Mouse (Mus musculus) forebrain, embryonic 13.5 days (tissue): ENCODE results near the gene Ankrd34a. TPM values are rescaled to one million over a fixed set of nuclear protein-coding genes. Genes with fewer than 3 reads are reported as not detected.

ENCODE experiments used
- ATAC-seq: fragments of 200-750 bp; cut with Nextera tagmentation; 2 replicates; pipeline ENCODE4 v1.8.0; 2017
- H3K27ac ChIP-seq: fragments of 300-500 bp; sonication (generic); 2 replicates; pipeline ENCODE4 v1.5.1; 2015; ENCODE audit warnings: inconsistent platforms, mild to moderate bottlenecking, moderate library complexity
- H3K27me3 ChIP-seq: fragments of 300-500 bp; sonication (generic); 2 replicates; pipeline ENCODE4 v1.6.1; 2015; ENCODE audit warnings: mild to moderate bottlenecking, inconsistent platforms
- H3K36me3 ChIP-seq: fragments of 300-500 bp; sonication (generic); 2 replicates; pipeline ENCODE4 v1.6.1; 2015; ENCODE audit warnings: mild to moderate bottlenecking, inconsistent platforms; ENCODE audit not compliant: poor library complexity, severe bottlenecking
- H3K4me1 ChIP-seq: fragments of 300-500 bp; sonication (generic); 2 replicates; pipeline ENCODE4 v1.6.1; 2015; ENCODE audit warnings: inconsistent platforms
- H3K4me2 ChIP-seq: fragments of 300-500 bp; sonication (generic); 2 replicates; pipeline ENCODE4 v1.6.1; 2015; ENCODE audit warnings: inconsistent platforms, mild to moderate bottlenecking, moderate library complexity
- H3K4me3 ChIP-seq: fragments of 300-500 bp; sonication (generic); 2 replicates; pipeline ENCODE4 v1.5.1; 2015; ENCODE audit warnings: mild to moderate bottlenecking, inconsistent platforms
- H3K9ac ChIP-seq: fragments of 300-500 bp; sonication (generic); 2 replicates; pipeline ENCODE4 v1.6.1; 2015; ENCODE audit warnings: mild to moderate bottlenecking, inconsistent platforms
- H3K9me3 ChIP-seq: fragments of 300-500 bp; sonication (generic); replicated peaks from 2 replicates; pipeline ENCODE4 v1.6.1; 2016; ENCODE audit warnings: inconsistent platforms
- WGBS: fragments of 180-500 bp; shearing (Covaris S2); methylation state at CpG from one replicate; pipeline ENCODE4 v1.1.7; 2015; 5-methylcytosine and 5-hydroxymethylcytosine counted together
- polyA plus RNA-seq: library from polyadenylated mRNA; unstranded; fragments of >200 nt; fragmentation: Nextera tagmentation; extraction: Ambion mirVana; gene quantifications from 2 replicates; pipeline ENCODE4 v1.2.1, GENCODE M21; 2015

Ankrd34a gene
- polyA plus RNA-seq, 1 experiment from 2014 or later = 6.6 TPM

GRCm38 (mm10) chr3:96564633-96565032 is 31.8 kb upstream of the Ankrd34a start:
- H3K9ac ChIP-seq = no peak overlapping the region
- H3K27me3 ChIP-seq = no peaks in the 10 kb centered on the region
- no peak overlapping the region for H3K4me2 ChIP-seq
- ATAC-seq = no peak
- peaks cover 19% of the 10 kb centered on the region for H3K4me1 ChIP-seq
- no peaks in the 10 kb centered on the region for H3K9me3 ChIP-seq
- H3K4me3 ChIP-seq = no peak overlapping the region
- no peak overlapping the region for H3K27ac ChIP-seq
- H3K36me3 ChIP-seq = peaks cover 19% of the 10 kb centered on the region
- 86% methylated on average over 7 of the region's 7 CpGs for WGBS

GRCm38 (mm10) chr3:96565105-96565504 is 31.3 kb upstream of the Ankrd34a start:
- no peak overlapping the region for H3K4me2 ChIP-seq
- peaks cover 14% of the 10 kb centered on the region for H3K36me3 ChIP-seq
- H3K4me3 ChIP-seq = no peak overlapping the region
- no peak overlapping the region for H3K9ac ChIP-seq
- H3K9me3 ChIP-seq = no peaks in the 10 kb centered on the region
- H3K4me1 ChIP-seq = peaks cover 15% of the 10 kb centered on the region
- no peaks in the 10 kb centered on the region for H3K27me3 ChIP-seq
- ATAC-seq = no peak
- WGBS = 88% methylated on average over 3 of the region's 3 CpGs
- H3K27ac ChIP-seq = no peak overlapping the region

- no peak for ATAC-seq
Measured at GRCm38 (mm10) chr3:96566661-96567450, 29.6 kb upstream of the Ankrd34a start.

GRCm38 (mm10) chr3:96568605-96569004 is 27.8 kb upstream of the Ankrd34a start:
- no peak overlapping the region for H3K9ac ChIP-seq
- no peak for ATAC-seq
- WGBS = 87% methylated on average over 8 of the region's 8 CpGs
- H3K9me3 ChIP-seq = no peaks in the 10 kb centered on the region
- H3K27me3 ChIP-seq = no peaks in the 10 kb centered on the region
- no peak overlapping the region for H3K4me3 ChIP-seq
- no peaks in the 10 kb centered on the region for H3K4me1 ChIP-seq
- no peaks in the 10 kb centered on the region for H3K36me3 ChIP-seq
- no peak overlapping the region for H3K27ac ChIP-seq
- H3K4me2 ChIP-seq = no peak overlapping the region

More at GRCm38 (mm10) chr3:96566661-96567450, 29.6 kb upstream of the Ankrd34a start:
- Histone ChIP-seq H3K9ac (no peak overlapping the region), H3K27ac (no peak overlapping the region), H3K4me1 (no peaks in the 10 kb centered on the region), H3K27me3 (no peaks in the 10 kb centered on the region), H3K36me3 (no peaks in the 10 kb centered on the region), H3K9me3 (no peaks in the 10 kb centered on the region), H3K4me2 (no peak overlapping the region), H3K4me3 (no peak overlapping the region)
- 93% methylated on average over 8 of the region's 8 CpGs for WGBS

- H3K9ac ChIP-seq = no peak overlapping the region
- no peak overlapping the region for H3K4me2 ChIP-seq
- no peak for ATAC-seq
- 94% methylated on average over 13 of the region's 13 CpGs for WGBS
- H3K36me3 ChIP-seq = no peaks in the 10 kb centered on the region
- no peak overlapping the region for H3K27ac ChIP-seq
- no peaks in the 10 kb centered on the region for H3K9me3 ChIP-seq
- no peaks in the 10 kb centered on the region for H3K27me3 ChIP-seq
- H3K4me3 ChIP-seq = no peak overlapping the region
- no peaks in the 10 kb centered on the region for H3K4me1 ChIP-seq
Measured at GRCm38 (mm10) chr3:96569506-96569905, 26.9 kb upstream of the Ankrd34a start.

- Histone ChIP-seq H3K27ac (no peak overlapping the region), H3K4me1 (no peaks in the 10 kb centered on the region), H3K9ac (no peak overlapping the region), H3K4me2 (no peak overlapping the region), H3K4me3 (no peak overlapping the region), H3K9me3 (no peaks in the 10 kb centered on the region), H3K36me3 (no peaks in the 10 kb centered on the region), H3K27me3 (no peaks in the 10 kb centered on the region)
- no peak for ATAC-seq
- 88% methylated on average over 11 of the region's 11 CpGs for WGBS
Measured at GRCm38 (mm10) chr3:96569966-96570605, 26.4 kb upstream of the Ankrd34a start.

GRCm38 (mm10) chr3:96570643-96571042 is 25.8 kb upstream of the Ankrd34a start:
- 84% methylated on average over 7 of the region's 7 CpGs for WGBS
- no peak overlapping the region for H3K9ac ChIP-seq
- no peaks in the 10 kb centered on the region for H3K36me3 ChIP-seq
- no peak overlapping the region for H3K27ac ChIP-seq
- no peaks in the 10 kb centered on the region for H3K4me1 ChIP-seq
- ATAC-seq = no peak
- no peaks in the 10 kb centered on the region for H3K9me3 ChIP-seq
- no peak overlapping the region for H3K4me3 ChIP-seq
- H3K27me3 ChIP-seq = no peaks in the 10 kb centered on the region
- H3K4me2 ChIP-seq = no peak overlapping the region

GRCm38 (mm10) chr3:96571336-96571735 is 25.1 kb upstream of the Ankrd34a start:
- H3K27me3 ChIP-seq = no peaks in the 10 kb centered on the region
- ATAC-seq = no peak
- H3K9ac ChIP-seq = no peak overlapping the region
- 70% methylated on average over 2 of the region's 2 CpGs for WGBS
- no peaks in the 10 kb centered on the region for H3K36me3 ChIP-seq
- H3K27ac ChIP-seq = no peak overlapping the region
- peaks cover 3% of the 10 kb centered on the region; the same call in 1 of the 2 replicates for H3K4me1 ChIP-seq
- H3K9me3 ChIP-seq = no peaks in the 10 kb centered on the region
- H3K4me3 ChIP-seq = no peak overlapping the region
- no peak overlapping the region for H3K4me2 ChIP-seq

GRCm38 (mm10) chr3:96571896-96572698 is 24.3 kb upstream of the Ankrd34a start:
- no peak for ATAC-seq
- H3K9ac ChIP-seq = no peak overlapping the region
- WGBS = 83% methylated on average over 16 of the region's 16 CpGs

GRCm38 (mm10) chr3:96573611-96574511 is 22.6 kb upstream of the Ankrd34a start:
- Histone ChIP-seq H3K9me3 (no peaks in the 10 kb centered on the region), H3K27me3 (no peaks in the 10 kb centered on the region), H3K4me1 (peaks cover 16% of the 10 kb centered on the region), H3K4me3 (no peak overlapping the region), H3K36me3 (peaks cover 4% of the 10 kb centered on the region), H3K27ac (no peak overlapping the region), H3K4me2 (no peak overlapping the region), H3K9ac (no peak overlapping the region)
- ATAC-seq = no peak
- WGBS = 88% methylated on average over 19 of the region's 19 CpGs

More at GRCm38 (mm10) chr3:96571896-96572698, 24.3 kb upstream of the Ankrd34a start:
- no peak overlapping the region for H3K4me2 ChIP-seq
- no peak overlapping the region for H3K27ac ChIP-seq
- H3K27me3 ChIP-seq = no peaks in the 10 kb centered on the region
- no peaks in the 10 kb centered on the region for H3K9me3 ChIP-seq
- H3K4me1 ChIP-seq = peaks cover 11% of the 10 kb centered on the region
- H3K4me3 ChIP-seq = no peak overlapping the region
- H3K36me3 ChIP-seq = no peaks in the 10 kb centered on the region

- H3K9ac ChIP-seq = no peak overlapping the region
- no peak overlapping the region for H3K4me2 ChIP-seq
- no peak overlapping the region for H3K4me3 ChIP-seq
- H3K27me3 ChIP-seq = no peaks in the 10 kb centered on the region
- no peaks in the 10 kb centered on the region for H3K9me3 ChIP-seq
- WGBS = 92% methylated on average over 8 of the region's 8 CpGs
- peaks cover 18% of the 10 kb centered on the region for H3K4me1 ChIP-seq
- no peak overlapping the region for H3K27ac ChIP-seq
- H3K36me3 ChIP-seq = peaks cover 6% of the 10 kb centered on the region
- ATAC-seq = no peak
Measured at GRCm38 (mm10) chr3:96575272-96575984, 21.0 kb upstream of the Ankrd34a start.
